Mouse (Mus musculus) embryonic facial prominence, embryonic 14.5 days (tissue): ENCODE measurements at regions not wholly inside any gene's neighbourhood (a gene's known extent, or its start where the extent isn't known, plus 50 kb on each side); places are given as distances from the start of the nearest gene placed in this dataset.

Experiments used
- ATAC-seq: fragments of 200-750 bp; cut with Nextera tagmentation; 2 replicates; pipeline ENCODE4 v1.8.0; 2017; ENCODE audit warnings: low read depth, moderate number of reproducible peaks, moderate TSS enrichment
- DNase-seq: peaks from one replicate; pipeline ENCODE4 v3.0.0-alpha.2; 2015; ENCODE audit warnings: low spot score
- H3K27ac ChIP-seq: fragments of 300-500 bp; sonication (generic); replicated peaks from 2 replicates; pipeline ENCODE4 v1.5.1; 2014; ENCODE audit warnings: low read depth, mild to moderate bottlenecking, low read length, moderate library complexity
- H3K27me3 ChIP-seq: fragments of 300-500 bp; sonication (generic); replicated peaks from 2 replicates; pipeline ENCODE4 v1.6.1; 2014; ENCODE audit warnings: low read length; ENCODE audit not compliant: control insufficient read depth, insufficient read depth
- H3K36me3 ChIP-seq: fragments of 300-500 bp; sonication (generic); 2 replicates; pipeline ENCODE4 v1.6.1; 2014; ENCODE audit warnings: low read length, mixed read lengths; ENCODE audit not compliant: control insufficient read depth, insufficient read depth
- H3K4me1 ChIP-seq: fragments of 300-500 bp; sonication (generic); 2 replicates; pipeline ENCODE4 v1.6.1; 2014; ENCODE audit warnings: antibody characterized with exemption, low read length; ENCODE audit not compliant: control insufficient read depth, insufficient read depth
- H3K4me2 ChIP-seq: fragments of 300-500 bp; sonication (generic); 2 replicates; pipeline ENCODE4 v1.6.1; 2014; ENCODE audit warnings: low read depth, mild to moderate bottlenecking, low read length, moderate library complexity, mixed read lengths
- H3K4me3 ChIP-seq: fragments of 300-500 bp; sonication (generic); 2 replicates; pipeline ENCODE4 v1.5.1; 2014; ENCODE audit warnings: low read depth, mild to moderate bottlenecking, low read length
- H3K9ac ChIP-seq: fragments of 300-500 bp; sonication (generic); 2 replicates; pipeline ENCODE4 v1.6.1; 2014; ENCODE audit warnings: low read depth, mild to moderate bottlenecking, low read length, moderate library complexity, mixed read lengths
- H3K9me3 ChIP-seq: fragments of 300-500 bp; sonication (generic); 2 replicates; pipeline ENCODE4 v1.6.1; 2016; ENCODE audit warnings: low read length; ENCODE audit not compliant: control insufficient read depth
- WGBS: fragments of 180-500 bp; shearing (Covaris S2); extraction: QIAGEN DNeasy Blood & Tissue Kit; methylation state at CpG from one replicate; pipeline ENCODE4 v1.1.7; 2014; 5-methylcytosine and 5-hydroxymethylcytosine counted together

- Histone ChIP-seq H3K27me3 (no peaks in the 10 kb centered on the region), H3K4me1 (no peaks in the 10 kb centered on the region), H3K4me3 (no peak overlapping the region), H3K4me2 (no peak overlapping the region), H3K9ac (no peak overlapping the region), H3K36me3 (no peaks in the 10 kb centered on the region), H3K27ac (no peak overlapping the region), H3K9me3 (no peaks in the 10 kb centered on the region)
- no peak for DNase-seq
- no peak for ATAC-seq
- 82% methylated on average over 1 of the region's 1 CpGs for WGBS
These were observed 63.5 kb upstream of the Tyw5 start for GRCm38 (mm10) chr1:57470356-57470755.

GRCm38 (mm10) chr1:57472235-57472634 is 65.3 kb upstream of the Tyw5 start:
- Histone ChIP-seq H3K9me3 (no peaks in the 10 kb centered on the region), H3K4me3 (no peak overlapping the region), H3K4me1 (no peaks in the 10 kb centered on the region; the same call in 1 of the 2 replicates), H3K4me2 (no peak overlapping the region), H3K36me3 (no peaks in the 10 kb centered on the region), H3K27ac (no peak overlapping the region), H3K9ac (no peak overlapping the region), H3K27me3 (no peaks in the 10 kb centered on the region)
- 45% methylated on average over 1 of the region's 1 CpGs for WGBS
- no peak for ATAC-seq
- no peak for DNase-seq

GRCm38 (mm10) chr1:57477725-57478124 is 70.8 kb upstream of the Tyw5 start:
- Histone ChIP-seq H3K4me1 (peaks cover 20% of the 10 kb centered on the region), H3K27ac (peak overlapping the region; percentile 53; the same call in 1 of the 2 replicates), H3K4me3 (no peak overlapping the region), H3K4me2 (peak overlapping the region; percentile 9; the same call in 1 of the 2 replicates), H3K9me3 (no peaks in the 10 kb centered on the region), H3K9ac (no peak overlapping the region), H3K27me3 (no peaks in the 10 kb centered on the region), H3K36me3 (no peaks in the 10 kb centered on the region)
- DNase-seq (peak; percentile 77), ATAC-seq (peak; percentile 75)
- WGBS, result 28% methylated on average over 1 of the region's 1 CpGs

GRCm38 (mm10) chr1:57478151-57478550 is 71.2 kb upstream of the Tyw5 start:
- no peak overlapping the region for H3K4me3 ChIP-seq
- H3K4me1 ChIP-seq, result peaks cover 20% of the 10 kb centered on the region
- peak overlapping the region; percentile 53; the same call in 1 of the 2 replicates for H3K27ac ChIP-seq
- H3K9me3 ChIP-seq, result no peaks in the 10 kb centered on the region
- DNase-seq (no peak), ATAC-seq (no peak)
- no peaks in the 10 kb centered on the region for H3K27me3 ChIP-seq
- H3K4me2 ChIP-seq, result peak overlapping the region; percentile 9; the same call in 1 of the 2 replicates
- H3K9ac ChIP-seq, result no peak overlapping the region
- no peaks in the 10 kb centered on the region for H3K36me3 ChIP-seq
- WGBS, result 31% methylated on average over 2 of the region's 2 CpGs

- WGBS, result 64% methylated on average over 1 of the region's 1 CpGs
- H3K4me1 ChIP-seq, result peaks cover 20% of the 10 kb centered on the region
- H3K9ac ChIP-seq, result no peak overlapping the region
- no peaks in the 10 kb centered on the region for H3K36me3 ChIP-seq
- DNase-seq (no peak), ATAC-seq (no peak)
- 0 out of 2 replicates have a peak overlapping the region, but pooled peaks have one; percentile 13 for H3K27ac ChIP-seq
- H3K27me3 ChIP-seq, result no peaks in the 10 kb centered on the region
- no peak overlapping the region for H3K4me3 ChIP-seq
- no peaks in the 10 kb centered on the region for H3K9me3 ChIP-seq
- H3K4me2 ChIP-seq, result no peak overlapping the region
These were observed 71.9 kb upstream of the Tyw5 start for GRCm38 (mm10) chr1:57478800-57479199.

- WGBS, result 32% methylated on average over 4 of the region's 4 CpGs
- H3K4me1 ChIP-seq, result peaks cover 20% of the 10 kb centered on the region
- H3K9me3 ChIP-seq, result no peaks in the 10 kb centered on the region
- DNase-seq, result peak; percentile 54
- no peaks in the 10 kb centered on the region for H3K36me3 ChIP-seq
- no peak overlapping the region for H3K9ac ChIP-seq
- peak overlapping the region; percentile 30 for H3K27ac ChIP-seq
- peak; percentile 62; the same call in 1 of the 2 replicates for ATAC-seq
- no peak overlapping the region for H3K4me3 ChIP-seq
- no peak overlapping the region for H3K4me2 ChIP-seq
- no peaks in the 10 kb centered on the region for H3K27me3 ChIP-seq
These were observed 72.7 kb upstream of the Tyw5 start for GRCm38 (mm10) chr1:57479566-57479965.

- no peaks in the 10 kb centered on the region for H3K36me3 ChIP-seq
- H3K27me3 ChIP-seq, result no peaks in the 10 kb centered on the region
- H3K4me1 ChIP-seq, result peaks cover 6% of the 10 kb centered on the region; the same call in 1 of the 2 replicates
- ATAC-seq, result no peak
- DNase-seq, result peak; percentile 29
- H3K9me3 ChIP-seq, result no peaks in the 10 kb centered on the region
- H3K4me2 ChIP-seq, result no peak overlapping the region
- 77% methylated on average over 2 of the region's 2 CpGs for WGBS
- peak overlapping the region; percentile 56; the same call in 1 of the 2 replicates for H3K27ac ChIP-seq
- H3K9ac ChIP-seq, result no peak overlapping the region
- no peak overlapping the region for H3K4me3 ChIP-seq
These were observed 82.3 kb upstream of the Tyw5 start for GRCm38 (mm10) chr1:57489176-57489575.

- Histone ChIP-seq H3K27ac (peak overlapping the region; percentile 56; the same call in 1 of the 2 replicates), H3K36me3 (no peaks in the 10 kb centered on the region), H3K27me3 (no peaks in the 10 kb centered on the region), H3K4me3 (no peak overlapping the region), H3K4me1 (peaks cover 6% of the 10 kb centered on the region; the same call in 1 of the 2 replicates), H3K9me3 (no peaks in the 10 kb centered on the region), H3K4me2 (no peak overlapping the region), H3K9ac (no peak overlapping the region)
- 47% methylated on average over 6 of the region's 6 CpGs for WGBS
- DNase-seq, result peak; percentile 73
- ATAC-seq, result peak; percentile 53; the same call in 1 of the 2 replicates
These were observed 82.7 kb upstream of the Tyw5 start for GRCm38 (mm10) chr1:57489588-57489987.

- Histone ChIP-seq H3K4me2 (no peak overlapping the region), H3K27me3 (no peaks in the 10 kb centered on the region), H3K9me3 (no peaks in the 10 kb centered on the region), H3K27ac (peak overlapping the region; percentile 56; the same call in 1 of the 2 replicates), H3K4me3 (no peak overlapping the region), H3K4me1 (peaks cover 6% of the 10 kb centered on the region; the same call in 1 of the 2 replicates), H3K36me3 (no peaks in the 10 kb centered on the region), H3K9ac (no peak overlapping the region)
- DNase-seq (peak; percentile 78), ATAC-seq (peak; percentile 47; the same call in 1 of the 2 replicates)
- WGBS, result 30% methylated on average over 4 of the region's 4 CpGs
These were observed 83.1 kb upstream of the Tyw5 start for GRCm38 (mm10) chr1:57490021-57490420.
